Mouse (Mus musculus) gastrocnemius, adult 18-20 months (tissue): Measurements from ENCODE around the gene Tmem130. TPM values are rescaled to one million over a fixed set of nuclear protein-coding genes. Genes with fewer than 3 reads are reported as not detected.
A peak's percentile ranks its signal among the peaks of the same experiment; 100 is the strongest.

Experiments used
- DNase-seq: peaks from one replicate; pipeline ENCODE4 v3.0.0; 2021; ENCODE audit warnings: low spot score
- total RNA-seq, 2 experiments: library from RNA; stranded (reverse); gene quantifications; 2 replicates each; pipeline ENCODE4 v1.2.3; 2021

Gene Tmem130
- total RNA-seq, 2 experiments from 2014 or later = not detected

DNA sequence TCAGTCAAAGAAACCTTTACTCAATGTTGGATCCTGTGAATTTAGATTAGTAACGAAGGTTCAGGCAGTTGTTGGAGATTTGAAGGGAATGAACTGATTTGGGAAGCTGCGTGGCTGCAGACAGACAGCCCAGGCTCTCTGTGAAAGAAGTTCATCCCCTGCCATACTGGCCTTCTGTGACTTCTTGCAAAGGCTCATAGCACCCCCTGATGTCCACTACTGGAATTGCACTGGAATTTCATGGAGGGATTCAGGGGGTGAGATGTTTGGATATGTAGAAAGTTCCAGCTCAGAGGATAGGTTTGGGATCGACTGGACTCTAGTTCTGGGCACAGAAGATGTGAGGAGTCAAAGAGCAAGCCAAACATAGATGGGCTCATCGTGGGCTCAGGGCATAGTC is 27.7 kb downstream of the Tmem130 start:
- DNase-seq = peak; percentile 18

DNA sequence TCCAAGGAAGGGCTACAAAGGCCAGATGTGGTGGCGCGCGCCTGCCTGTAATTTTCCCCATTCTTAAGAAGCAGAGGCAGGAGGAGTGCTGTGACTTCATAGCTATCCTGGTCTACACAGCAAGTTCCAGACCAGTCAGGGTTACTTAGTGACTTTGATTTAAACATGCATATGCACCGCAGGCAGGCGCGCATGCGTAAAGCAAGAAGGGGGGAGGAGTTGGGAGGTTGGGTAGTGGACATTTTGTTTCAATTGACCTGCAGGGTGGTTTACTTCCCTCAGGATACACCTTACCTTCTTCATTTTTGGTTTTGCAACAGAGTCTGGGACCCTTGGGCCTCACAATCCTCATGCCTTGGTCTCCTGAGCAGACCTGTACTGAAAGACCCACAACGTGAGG is 32.4 kb downstream of the Tmem130 start:
- DNase-seq = no peak

DNA sequence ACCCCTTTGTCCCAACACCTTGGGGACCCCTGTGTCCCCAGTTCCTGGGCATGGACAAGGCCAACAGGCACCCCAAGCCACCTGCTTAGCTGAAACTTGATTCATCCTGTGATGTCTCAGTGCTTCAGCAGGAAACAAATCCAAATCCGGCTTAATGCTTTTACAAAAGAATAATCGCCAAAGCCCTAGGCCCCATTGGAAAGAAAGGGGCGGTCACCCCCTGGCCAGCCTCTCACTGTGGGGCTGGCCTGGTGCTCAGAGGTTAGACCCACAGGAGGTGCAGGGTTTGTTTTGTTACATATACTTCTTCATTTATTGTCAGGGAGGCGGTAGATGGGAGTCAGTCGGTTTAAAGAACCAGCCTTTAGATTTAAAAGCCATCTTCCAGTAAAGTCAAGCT is 33.4 kb downstream of the Tmem130 start:
- DNase-seq = no peak

DNA sequence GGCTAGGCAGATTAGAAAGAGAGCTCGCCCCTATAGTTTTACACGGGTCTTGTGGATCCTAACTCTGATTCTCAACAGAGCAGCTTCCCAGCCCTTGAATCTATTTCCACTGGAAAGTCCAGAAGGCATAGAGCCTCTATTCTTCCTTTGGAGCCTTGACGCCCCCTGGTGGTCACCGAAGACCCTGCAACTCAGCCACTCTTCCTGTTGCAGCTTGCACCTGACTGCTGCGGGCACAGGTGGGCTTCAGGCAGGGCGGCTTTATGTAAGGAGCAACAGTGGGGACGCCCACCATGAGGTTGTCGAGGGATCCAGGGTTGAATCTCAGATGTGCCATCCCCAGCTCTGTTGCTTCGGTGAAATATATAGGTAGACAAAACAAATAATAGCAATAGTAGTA is 34.5 kb downstream of the Tmem130 start:
- DNase-seq = peak; percentile 43

DNA sequence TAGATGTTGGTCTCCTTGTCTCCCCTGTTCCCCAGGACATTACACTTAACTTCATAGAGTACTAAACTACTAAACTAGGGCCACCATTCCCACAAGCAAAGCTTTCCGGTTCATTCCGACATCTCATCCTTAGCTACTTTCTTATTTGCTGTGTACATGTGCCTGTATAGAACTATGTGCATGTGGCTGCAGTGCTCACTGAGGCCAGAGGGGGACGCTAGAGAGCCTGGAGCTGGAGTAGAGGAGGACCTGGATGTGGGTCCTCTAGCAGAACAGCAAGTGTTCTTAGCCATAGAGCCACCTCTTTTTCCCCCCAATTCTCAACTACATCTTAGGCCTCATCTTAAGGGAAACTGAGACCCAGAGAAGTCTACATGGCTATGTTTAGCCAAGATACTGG is 36.1 kb downstream of the Tmem130 start:
- no peak for DNase-seq

DNA sequence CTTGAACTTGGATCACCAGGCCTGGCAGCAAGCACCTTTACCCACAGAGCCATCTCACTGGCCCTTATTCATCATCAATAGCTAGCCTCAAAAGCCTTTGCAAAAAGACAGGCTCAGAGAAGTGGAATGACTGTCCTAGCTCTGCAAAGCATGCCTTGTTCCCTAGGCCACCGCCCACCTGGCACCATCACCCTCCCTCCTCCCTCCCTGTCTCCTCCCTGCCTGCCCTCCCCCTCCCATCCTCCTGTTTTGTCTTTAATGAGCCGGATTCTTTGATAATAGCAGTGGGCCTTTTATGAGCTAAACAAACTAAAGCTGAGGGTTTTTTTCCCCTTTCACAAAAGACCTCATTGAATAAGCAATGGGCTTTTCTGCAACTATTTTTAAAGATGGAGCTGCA is 36.7 kb downstream of the Tmem130 start:
- no peak for DNase-seq

DNA sequence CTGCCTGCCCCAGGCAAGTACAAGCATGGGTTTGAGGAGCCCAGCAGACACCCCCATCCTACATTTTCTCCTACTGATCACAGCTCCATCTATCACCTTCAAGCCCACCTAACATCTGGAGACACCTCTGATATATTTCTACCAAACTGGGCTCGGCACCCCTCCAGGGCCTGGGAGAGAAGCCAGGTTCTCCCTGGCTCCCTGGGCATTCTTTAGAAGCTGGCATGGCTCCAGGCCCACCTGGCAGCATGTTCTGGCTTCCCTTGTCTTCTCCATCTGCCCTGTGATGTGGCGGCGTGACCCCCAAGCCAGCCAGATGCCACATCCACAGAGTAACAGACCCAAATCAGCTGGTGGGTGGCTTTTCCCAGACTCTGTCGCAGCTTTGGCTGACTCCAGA is 41.3 kb downstream of the Tmem130 start:
- no peak for DNase-seq

DNA sequence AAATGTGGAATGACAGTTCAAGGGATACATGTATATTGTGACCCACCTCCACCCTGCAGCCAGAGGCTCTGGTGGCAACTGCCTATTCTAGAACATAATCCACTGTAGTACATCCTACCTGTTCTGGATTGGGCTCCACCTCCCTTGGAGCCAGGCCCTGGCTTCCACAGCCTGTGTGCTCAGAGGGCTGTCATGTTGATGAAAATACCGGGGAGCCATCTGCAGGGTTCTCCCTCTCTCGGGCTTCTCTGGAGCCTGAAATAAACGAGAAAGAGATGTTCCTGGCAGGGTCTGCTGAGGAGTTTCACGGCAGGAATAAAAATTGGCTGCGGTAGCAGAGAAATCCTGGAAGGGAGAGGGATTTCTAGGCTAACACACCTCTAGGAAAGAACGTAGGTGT is 41.8 kb downstream of the Tmem130 start:
- no peak for DNase-seq

DNA sequence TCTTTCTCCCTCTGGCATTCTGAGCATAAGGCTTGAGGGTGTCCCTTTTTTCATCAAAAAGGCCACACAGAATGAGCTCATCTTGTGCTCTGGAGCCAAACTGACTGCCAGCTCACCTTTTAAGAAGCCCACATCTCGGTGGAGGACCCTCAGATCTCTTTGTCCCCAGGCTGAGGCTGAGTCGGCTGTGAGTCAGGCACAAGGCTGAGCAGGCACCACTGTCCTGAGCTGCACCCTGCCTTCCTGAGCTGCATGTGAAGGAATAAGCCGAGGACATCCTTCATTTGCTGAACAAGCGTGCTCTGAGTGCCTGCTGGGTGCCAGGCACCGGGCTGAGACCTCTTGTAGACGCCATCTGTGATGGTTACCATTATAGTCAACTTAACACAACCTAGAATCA is 44.4 kb downstream of the Tmem130 start:
- no peak for DNase-seq

DNA sequence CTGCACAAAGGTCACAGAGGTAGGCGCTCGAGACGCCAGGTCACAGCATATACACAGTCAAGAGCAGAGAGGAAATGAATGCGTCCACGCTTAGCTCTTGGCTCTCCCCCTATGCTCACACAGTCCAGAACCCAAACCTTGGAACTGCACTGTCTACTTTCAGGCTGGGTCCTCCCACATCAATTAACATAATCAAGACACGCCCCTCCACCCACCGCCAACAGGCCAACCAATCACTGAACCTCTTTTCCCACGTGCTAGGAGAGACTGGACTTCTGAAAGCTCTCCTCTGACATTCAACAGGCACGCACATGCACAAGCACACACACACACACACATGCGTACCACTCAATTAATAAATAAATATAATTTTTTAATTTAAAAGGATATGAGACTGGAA is 48.2 kb downstream of the Tmem130 start:
- no peak for DNase-seq

DNA sequence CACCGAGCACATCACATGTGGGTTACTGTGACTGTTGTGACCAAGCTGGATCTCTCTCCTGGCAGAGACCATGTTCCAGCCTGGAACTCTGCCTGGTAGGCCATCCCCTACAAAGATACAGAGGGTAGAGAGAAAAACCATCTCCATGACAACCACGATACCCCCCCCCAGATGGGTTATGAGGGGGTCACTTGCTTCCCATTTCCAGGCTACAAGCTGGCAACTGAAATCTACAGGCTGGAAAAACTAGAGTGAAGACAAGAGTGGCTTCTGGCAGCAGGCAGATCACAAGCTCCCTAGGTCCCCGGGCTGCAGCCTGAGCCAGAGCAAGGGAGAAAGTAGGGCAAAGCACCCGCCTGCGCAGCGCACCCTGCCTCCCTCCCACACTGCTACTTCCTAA is 54.0 kb downstream of the Tmem130 start:
- DNase-seq = peak; percentile 11

DNA sequence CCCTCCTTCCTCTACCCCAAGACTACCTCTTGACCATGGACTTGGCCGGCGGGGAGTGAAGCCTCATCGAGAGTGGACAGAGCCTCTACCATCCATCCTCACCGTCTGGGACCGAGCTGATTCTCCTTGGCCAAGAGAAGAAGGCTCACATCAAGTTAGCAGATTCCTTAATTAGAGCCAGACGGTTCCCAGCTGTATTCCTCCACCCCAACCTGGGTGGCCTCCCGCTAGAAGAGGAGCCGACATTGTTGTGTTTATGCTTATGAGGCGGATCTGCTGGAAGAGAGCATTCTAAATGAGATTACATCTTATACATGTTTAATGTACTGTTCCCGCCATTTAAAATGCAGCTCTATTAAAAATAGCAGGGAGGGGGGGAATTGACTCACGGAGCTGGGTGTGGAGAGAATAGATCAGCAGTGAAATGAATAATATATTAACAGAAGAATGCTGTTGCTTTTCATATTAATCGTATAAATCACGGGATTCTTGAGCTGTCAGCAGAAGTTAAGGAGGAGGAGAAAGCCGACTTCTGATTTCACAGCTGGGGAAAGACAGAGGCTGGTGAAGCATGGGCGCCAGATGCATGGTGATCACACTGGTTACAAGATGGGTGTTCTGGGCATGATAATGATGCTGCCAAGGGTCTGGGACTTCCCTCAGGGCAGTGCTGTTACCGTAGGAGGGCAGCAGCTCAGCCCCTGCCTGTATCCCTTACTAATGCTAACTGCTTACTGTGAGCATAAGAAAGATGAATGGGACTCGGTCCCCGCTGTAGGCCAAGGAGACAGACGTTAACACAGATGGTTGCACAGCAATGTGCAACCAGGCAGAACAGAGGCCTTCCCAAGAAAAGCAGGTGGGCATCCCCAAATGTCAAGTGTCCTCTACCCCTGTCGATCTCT is 57.9 kb downstream of the Tmem130 start:
- no peak for DNase-seq

DNA sequence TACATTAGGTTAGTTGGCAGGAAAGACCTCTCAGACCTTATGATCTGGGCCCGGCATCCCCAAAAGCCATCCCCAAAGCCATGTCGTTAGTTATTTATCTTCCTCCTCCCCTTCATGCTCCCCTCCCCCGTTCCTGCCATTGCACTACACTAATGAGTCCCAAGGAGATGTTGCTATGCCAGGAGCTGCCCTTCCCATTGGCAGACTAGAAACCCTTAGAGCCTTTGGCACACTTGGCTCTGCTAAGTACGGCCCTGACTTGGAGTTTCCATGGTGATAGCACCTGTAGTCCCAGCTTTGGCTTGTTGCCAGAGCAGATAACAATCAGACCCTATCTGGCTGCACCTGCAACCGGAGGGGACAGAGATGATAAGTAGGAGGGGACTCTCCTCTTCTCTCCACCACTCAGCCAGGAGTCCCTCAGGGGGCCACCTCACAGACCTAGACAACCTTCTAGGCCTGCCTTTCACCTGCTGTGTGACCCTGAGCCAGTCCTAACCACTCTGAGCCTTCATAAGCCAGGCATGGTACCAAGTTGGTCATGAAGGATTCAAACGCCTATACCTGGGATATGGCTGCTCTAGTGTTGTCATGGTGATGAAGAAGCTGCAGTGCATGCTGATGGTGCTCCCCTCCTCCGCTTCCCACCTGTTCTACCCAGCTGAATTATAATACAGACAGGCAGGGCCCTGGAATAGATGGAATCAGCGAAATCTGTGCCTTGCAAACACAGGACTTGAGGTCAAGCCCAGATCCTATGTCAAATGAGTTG is 66.1 kb downstream of the Tmem130 start:
- no peak for DNase-seq

DNA sequence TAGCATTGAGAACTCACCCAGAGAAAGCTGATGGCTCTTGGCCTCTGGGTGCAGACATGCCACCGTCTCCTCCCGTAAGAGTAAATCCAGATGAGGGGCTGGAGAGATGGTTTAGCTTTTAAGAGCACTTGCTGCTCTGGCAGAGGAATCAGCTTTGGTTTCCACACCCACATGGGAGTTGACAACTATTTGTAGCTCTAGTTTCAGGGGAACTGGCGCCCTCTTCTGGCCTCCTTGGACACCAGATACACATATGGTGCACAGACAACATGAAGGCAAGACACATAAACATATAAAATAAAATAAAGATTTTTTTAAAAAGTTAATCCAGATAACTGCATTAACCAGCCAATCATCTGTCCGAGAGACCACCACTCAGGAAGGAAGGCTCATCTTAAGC is 67.5 kb downstream of the Tmem130 start:
- DNase-seq = no peak

DNA sequence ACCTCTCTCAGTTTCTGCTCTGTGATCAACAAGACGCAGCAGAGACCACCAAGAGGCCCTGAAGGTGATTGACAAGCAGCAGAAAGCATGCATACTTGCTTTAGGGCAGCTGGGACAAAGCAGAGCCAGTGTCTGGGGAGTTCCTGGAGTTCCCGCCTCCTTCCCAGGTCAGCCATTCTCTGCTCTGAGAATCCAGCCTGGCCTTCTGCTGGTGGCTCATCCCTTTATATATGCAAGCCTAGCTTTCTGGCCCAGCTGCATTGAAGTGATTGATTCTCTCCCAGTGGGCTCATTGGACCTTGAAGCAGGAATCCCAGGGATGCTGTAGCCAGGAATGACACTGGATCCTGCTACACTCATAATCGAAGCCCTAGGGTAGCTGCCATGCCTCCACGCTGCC is 70.2 kb downstream of the Tmem130 start:
- DNase-seq = no peak

DNA sequence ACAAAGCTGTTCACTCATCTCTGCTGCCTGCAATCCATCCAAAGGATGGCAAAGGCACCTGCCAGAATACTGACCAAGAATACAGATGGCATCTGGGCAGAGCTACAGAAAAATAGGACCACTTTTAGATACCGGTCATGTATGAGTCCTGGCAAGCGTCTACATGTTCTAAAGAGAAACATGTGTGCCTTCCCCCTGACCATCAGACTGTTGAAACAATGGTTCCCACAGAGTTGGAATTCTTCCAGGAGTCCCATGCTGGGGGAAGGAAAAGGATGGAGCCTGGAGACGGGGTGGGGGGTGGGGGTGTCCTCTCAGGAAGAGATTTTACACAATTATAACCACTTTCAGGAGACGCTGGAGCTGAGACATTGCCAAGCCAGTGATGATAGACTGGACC is 73.2 kb downstream of the Tmem130 start:
- no peak for DNase-seq

Other genes starting within 250 kb of the Tmem130 start
- not detected for gene Nptx2, start 215.9 kb downstream of the Tmem130 start, total RNA-seq
- 10 to 100 TPM; 25.2 to 25.4 TPM for gene Trrap, start 5.9 kb upstream of the Tmem130 start, total RNA-seq
- gene Smurf1, start 204.0 kb upstream of the Tmem130 start, total RNA-seq = 10 to 100 TPM in 1 of 2 experiments, 1 to 10 TPM in 1; 9.7 to 13.3 TPM